Mouse (Mus musculus) limb, embryonic 10.5 days (tissue): ENCODE measurements at regions not wholly inside any gene's neighbourhood (a gene's known extent, or its start where the extent isn't known, plus 50 kb on each side); places are given as distances from the start of the nearest gene placed in this dataset.

ENCODE experiments used
- DNase-seq: peaks from one replicate; pipeline ENCODE4 v3.0.0-alpha.2; 2017; ENCODE audit warnings: low spot score
- H3K27ac ChIP-seq: fragments of 300-500 bp; sonication (generic); 2 replicates; pipeline ENCODE4 v1.5.1; 2016; ENCODE audit warnings: mild to moderate bottlenecking
- H3K27me3 ChIP-seq: fragments of 300-500 bp; sonication (generic); 2 replicates; pipeline ENCODE4 v1.6.1; 2016; ENCODE audit warnings: low read depth, mild to moderate bottlenecking; ENCODE audit not compliant: poor library complexity, severe bottlenecking
- H3K36me3 ChIP-seq: fragments of 300-500 bp; sonication (generic); 2 replicates; pipeline ENCODE4 v1.6.1; 2016; ENCODE audit warnings: mild to moderate bottlenecking, moderate library complexity
- H3K4me1 ChIP-seq: fragments of 300-500 bp; sonication (generic); 2 replicates; pipeline ENCODE4 v1.6.1; 2016
- H3K4me3 ChIP-seq: fragments of 300-500 bp; sonication (generic); 2 replicates; pipeline ENCODE4 v1.5.1; 2016; ENCODE audit warnings: mild to moderate bottlenecking, moderate library complexity
- H3K9me3 ChIP-seq: fragments of 300-500 bp; sonication (generic); replicated peaks from 2 replicates; pipeline ENCODE4 v1.6.1; 2016; ENCODE audit warnings: mild to moderate bottlenecking
- WGBS: fragments of 180-500 bp; shearing (Covaris S2); methylation state at CpG from one replicate; pipeline ENCODE4 v1.1.7; 2016; 5-methylcytosine and 5-hydroxymethylcytosine counted together

GRCm38 (mm10) chr9:61675366-61675765 lies 239.0 kb downstream of the Rplp1 start:
- Histone ChIP-seq H3K27ac (no peak overlapping the region), H3K4me3 (no peak overlapping the region), H3K9me3 (no peaks in the 10 kb centered on the region), H3K4me1 (peaks cover 35% of the 10 kb centered on the region), H3K27me3 (peaks cover 34% of the 10 kb centered on the region), H3K36me3 (no peaks in the 10 kb centered on the region)
- DNase-seq, result no peak
- WGBS, result 88% methylated on average over 2 of the region's 2 CpGs

GRCm38 (mm10) chr9:61673575-61674203 lies 240.7 kb downstream of the Rplp1 start:
- H3K27me3 ChIP-seq, result peaks cover 17% of the 10 kb centered on the region
- no peak overlapping the region for H3K4me3 ChIP-seq
- peaks cover 36% of the 10 kb centered on the region for H3K4me1 ChIP-seq
- DNase-seq, result peak; percentile 72
- H3K9me3 ChIP-seq, result no peaks in the 10 kb centered on the region
- no peaks in the 10 kb centered on the region for H3K36me3 ChIP-seq
- peak overlapping the region; percentile 81 for H3K27ac ChIP-seq
- 23% methylated on average over 16 of the region's 16 CpGs for WGBS

- Histone ChIP-seq H3K27ac (no peak overlapping the region), H3K27me3 (peaks cover 4% of the 10 kb centered on the region), H3K36me3 (no peaks in the 10 kb centered on the region), H3K4me3 (no peak overlapping the region), H3K9me3 (no peaks in the 10 kb centered on the region), H3K4me1 (peaks cover 37% of the 10 kb centered on the region)
- 77% methylated on average over 4 of the region's 4 CpGs for WGBS
- DNase-seq, result no peak
Observed at GRCm38 (mm10) chr9:61670986-61671385, 243.4 kb downstream of the Rplp1 start.

GRCm38 (mm10) chr9:61669729-61670520 lies 244.4 kb downstream of the Rplp1 start:
- Histone ChIP-seq H3K4me1 (peaks cover 37% of the 10 kb centered on the region), H3K36me3 (no peaks in the 10 kb centered on the region), H3K27me3 (peaks cover 4% of the 10 kb centered on the region; the same call in 1 of the 2 replicates), H3K9me3 (no peaks in the 10 kb centered on the region), H3K4me3 (no peak overlapping the region), H3K27ac (no peak overlapping the region)
- no peak for DNase-seq
- WGBS, result 37% methylated on average over 10 of the region's 10 CpGs

GRCm38 (mm10) chr9:61668723-61669122 lies 245.6 kb downstream of the Rplp1 start:
- Histone ChIP-seq H3K36me3 (no peaks in the 10 kb centered on the region), H3K27ac (no peak overlapping the region), H3K9me3 (no peaks in the 10 kb centered on the region), H3K4me1 (peaks cover 26% of the 10 kb centered on the region), H3K4me3 (no peak overlapping the region), H3K27me3 (0 out of 2 replicates have a peak, but pooled peaks cover 4% of the 10 kb centered on the region)
- WGBS, result 82% methylated on average over 8 of the region's 8 CpGs
- DNase-seq, result no peak

GRCm38 (mm10) chr9:61668157-61668697 lies 246.1 kb downstream of the Rplp1 start:
- no peak for DNase-seq
- 93% methylated on average over 1 of the region's 1 CpGs for WGBS

GRCm38 (mm10) chr9:61667453-61668074 lies 246.8 kb downstream of the Rplp1 start:
- H3K9me3 ChIP-seq, result no peaks in the 10 kb centered on the region
- H3K36me3 ChIP-seq, result no peaks in the 10 kb centered on the region
- H3K27me3 ChIP-seq, result 0 out of 2 replicates have a peak, but pooled peaks cover 4% of the 10 kb centered on the region
- no peak for DNase-seq
- peaks cover 14% of the 10 kb centered on the region for H3K4me1 ChIP-seq
- WGBS, result 75% methylated on average over 4 of the region's 4 CpGs
- H3K27ac ChIP-seq, result no peak overlapping the region
- no peak overlapping the region for H3K4me3 ChIP-seq

More at GRCm38 (mm10) chr9:61668157-61668697, 246.1 kb downstream of the Rplp1 start:
- H3K4me1 ChIP-seq, result peaks cover 21% of the 10 kb centered on the region
- H3K27me3 ChIP-seq, result 0 out of 2 replicates have a peak, but pooled peaks cover 4% of the 10 kb centered on the region
- no peak overlapping the region for H3K27ac ChIP-seq
- H3K9me3 ChIP-seq, result no peaks in the 10 kb centered on the region
- H3K4me3 ChIP-seq, result no peak overlapping the region
- no peaks in the 10 kb centered on the region for H3K36me3 ChIP-seq

- 91% methylated on average over 3 of the region's 3 CpGs for WGBS
- Histone ChIP-seq H3K4me1 (peaks cover 14% of the 10 kb centered on the region), H3K27ac (no peak overlapping the region), H3K27me3 (0 out of 2 replicates have a peak, but pooled peaks cover 4% of the 10 kb centered on the region), H3K4me3 (no peak overlapping the region), H3K9me3 (no peaks in the 10 kb centered on the region), H3K36me3 (no peaks in the 10 kb centered on the region)
- DNase-seq, result no peak
Observed at GRCm38 (mm10) chr9:61666761-61667332, 247.5 kb downstream of the Rplp1 start.

- no peak for DNase-seq
- H3K4me1 ChIP-seq, result peaks cover 14% of the 10 kb centered on the region
- no peaks in the 10 kb centered on the region for H3K36me3 ChIP-seq
- H3K27me3 ChIP-seq, result 0 out of 2 replicates have a peak, but pooled peaks cover 4% of the 10 kb centered on the region
- no peaks in the 10 kb centered on the region for H3K9me3 ChIP-seq
- 87% methylated on average over 6 of the region's 6 CpGs for WGBS
- H3K4me3 ChIP-seq, result no peak overlapping the region
- no peak overlapping the region for H3K27ac ChIP-seq
Observed at GRCm38 (mm10) chr9:61666118-61666517, 248.2 kb downstream of the Rplp1 start.

GRCm38 (mm10) chr9:61665254-61665653 lies 249.1 kb downstream of the Rplp1 start:
- Histone ChIP-seq H3K27me3 (0 out of 2 replicates have a peak, but pooled peaks cover 4% of the 10 kb centered on the region), H3K9me3 (no peaks in the 10 kb centered on the region), H3K4me3 (no peak overlapping the region), H3K4me1 (peaks cover 14% of the 10 kb centered on the region), H3K36me3 (no peaks in the 10 kb centered on the region), H3K27ac (no peak overlapping the region)
- 89% methylated on average over 5 of the region's 5 CpGs for WGBS
- no peak for DNase-seq

GRCm38 (mm10) chr9:61664000-61664622 lies 250.2 kb downstream of the Rplp1 start:
- no peaks in the 10 kb centered on the region for H3K36me3 ChIP-seq
- 89% methylated on average over 10 of the region's 10 CpGs for WGBS
- H3K4me3 ChIP-seq, result no peak overlapping the region
- no peaks in the 10 kb centered on the region for H3K9me3 ChIP-seq
- H3K4me1 ChIP-seq, result peaks cover 3% of the 10 kb centered on the region; the same call in 1 of the 2 replicates
- H3K27me3 ChIP-seq, result 0 out of 2 replicates have a peak, but pooled peaks cover 4% of the 10 kb centered on the region
- no peak overlapping the region for H3K27ac ChIP-seq
- DNase-seq, result no peak
